Mouse (Mus musculus): ENCODE data around the gene Ube2s.

DNA sequence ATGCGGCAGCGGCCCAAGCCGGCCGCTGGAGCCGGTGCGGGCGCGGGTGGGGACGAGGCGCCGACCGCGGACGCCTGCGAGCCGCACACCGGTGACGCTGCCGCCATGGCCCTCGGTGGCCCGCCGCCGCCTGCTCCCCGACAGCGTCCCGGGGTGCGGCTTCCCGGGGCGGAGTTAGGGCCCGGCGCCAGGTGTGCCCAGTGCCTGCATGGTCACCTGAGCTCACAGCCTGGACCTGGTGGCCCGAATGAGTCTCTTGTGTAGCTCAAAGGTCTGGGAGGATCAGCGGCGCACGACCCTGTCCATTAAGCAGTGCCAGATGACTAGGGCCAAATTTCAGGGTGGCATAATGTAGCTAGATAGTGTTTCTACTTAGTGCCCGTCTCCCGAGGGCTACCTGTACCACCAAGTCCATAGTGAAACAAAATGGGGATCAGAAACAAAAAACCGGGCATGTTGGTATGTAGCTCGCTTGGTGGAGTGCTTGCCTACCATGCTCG lies 22.9 kb downstream of the Ube2s start, which contains the start of gene Tmem238:
- TF ChIP-seq CTCF (IDR thresholded peaks at IDR 0.05; ENCODE audit: extremely low read depth, insufficient read depth, low read length): no peak
- no peak for TF ChIP-seq POLR2A (IDR thresholded peaks at IDR 0.05; ENCODE audit: extremely low read depth, insufficient read depth, low read length)
